Mouse (Mus musculus) hindbrain, embryonic 14.5 days (tissue): ENCODE data around the gene Medag. TPM values are rescaled to one million over a fixed set of nuclear protein-coding genes. Genes with fewer than 3 reads are reported as not detected.

Experiments used
- ATAC-seq: fragments of 200-750 bp; cut with Nextera tagmentation; 2 replicates; pipeline ENCODE4 v1.8.0; 2017; ENCODE audit warnings: moderate number of reproducible peaks, mild to moderate bottlenecking, moderate TSS enrichment, moderate library complexity; ENCODE audit not compliant: low FRiP score
- DNase-seq: peaks from one replicate; pipeline ENCODE4 v3.0.0-alpha.2; 2015; ENCODE audit warnings: low spot score
- H3K27ac ChIP-seq: fragments of 300-500 bp; sonication (generic); 2 replicates; pipeline ENCODE4 v1.5.1; 2014; ENCODE audit warnings: mild to moderate bottlenecking, moderate library complexity
- H3K27me3 ChIP-seq: fragments of 300-500 bp; sonication (generic); 2 replicates; pipeline ENCODE4 v1.6.1; 2014; ENCODE audit warnings: mild to moderate bottlenecking, low read length, mixed read lengths; ENCODE audit not compliant: control insufficient read depth, insufficient read depth
- H3K36me3 ChIP-seq: fragments of 300-500 bp; sonication (generic); replicated peaks from 2 replicates; pipeline ENCODE4 v1.6.1; 2014; ENCODE audit not compliant: control insufficient read depth, insufficient read depth
- H3K4me1 ChIP-seq: fragments of 300-500 bp; sonication (generic); replicated peaks from 2 replicates; pipeline ENCODE4 v1.6.1; 2014; ENCODE audit warnings: antibody characterized with exemption, low read length, mixed read lengths; ENCODE audit not compliant: control insufficient read depth, insufficient read depth
- H3K4me2 ChIP-seq: fragments of 300-500 bp; sonication (generic); replicated peaks from 2 replicates; pipeline ENCODE4 v1.6.1; 2014; ENCODE audit warnings: mild to moderate bottlenecking, moderate library complexity
- H3K4me3 ChIP-seq: fragments of 300-500 bp; sonication (generic); replicated peaks from 2 replicates; pipeline ENCODE4 v1.5.1; 2014; ENCODE audit warnings: mild to moderate bottlenecking, low read length
- H3K9ac ChIP-seq: fragments of 300-500 bp; sonication (generic); 2 replicates; pipeline ENCODE4 v1.6.1; 2014
- H3K9me3 ChIP-seq: fragments of 300-500 bp; sonication (generic); 2 replicates; pipeline ENCODE4 v1.6.1; 2016; ENCODE audit warnings: low read length; ENCODE audit not compliant: control insufficient read depth
- WGBS: fragments of 180-500 bp; shearing (Covaris S2); extraction: QIAGEN DNeasy Blood & Tissue Kit; methylation state at CpG from one replicate; pipeline ENCODE4 v1.1.7; 2014; 5-methylcytosine and 5-hydroxymethylcytosine counted together
- polyA plus RNA-seq: library from polyadenylated mRNA; unstranded; fragments of >200 nt; fragmentation: Nextera tagmentation; extraction: Ambion mirVana; gene quantifications from 2 replicates; pipeline ENCODE4 v1.2.1, GENCODE M21; 2014

The Medag gene
- polyA plus RNA-seq, 1 experiment from 2014 or later: 2.5 TPM

- Histone ChIP-seq H3K9ac (no peak overlapping the region), H3K4me3 (no peak overlapping the region), H3K36me3 (no peaks in the 10 kb centered on the region), H3K27me3 (no peaks in the 10 kb centered on the region), H3K27ac (no peak overlapping the region), H3K4me1 (no peaks in the 10 kb centered on the region), H3K4me2 (no peak overlapping the region), H3K9me3 (0 out of 2 replicates have a peak, but pooled peaks cover 5% of the 10 kb centered on the region)
- 81% methylated on average over 6 of the region's 6 CpGs for WGBS
- no peak for ATAC-seq
- no peak for DNase-seq
Observed at GRCm38 (mm10) chr5:149392420-149392988, 19.0 kb upstream of the Medag start.

- H3K36me3 ChIP-seq: no peaks in the 10 kb centered on the region
- no peak overlapping the region for H3K27ac ChIP-seq
- no peak overlapping the region for H3K4me2 ChIP-seq
- no peak for ATAC-seq
- WGBS: 93% methylated on average over 7 of the region's 7 CpGs
- no peak overlapping the region for H3K9ac ChIP-seq
- no peaks in the 10 kb centered on the region for H3K27me3 ChIP-seq
- H3K4me3 ChIP-seq: no peak overlapping the region
- DNase-seq: no peak
- H3K9me3 ChIP-seq: 0 out of 2 replicates have a peak, but pooled peaks cover 5% of the 10 kb centered on the region
- H3K4me1 ChIP-seq: no peaks in the 10 kb centered on the region
Observed at GRCm38 (mm10) chr5:149401446-149401975, 10.0 kb upstream of the Medag start.

GRCm38 (mm10) chr5:149402029-149402428 lies 9.5 kb upstream of the Medag start:
- no peak for ATAC-seq
- Histone ChIP-seq H3K9ac (no peak overlapping the region), H3K27ac (no peak overlapping the region), H3K4me3 (no peak overlapping the region), H3K4me1 (no peaks in the 10 kb centered on the region), H3K4me2 (no peak overlapping the region), H3K27me3 (no peaks in the 10 kb centered on the region), H3K9me3 (0 out of 2 replicates have a peak, but pooled peaks cover 5% of the 10 kb centered on the region), H3K36me3 (no peaks in the 10 kb centered on the region)
- WGBS: 91% methylated on average over 10 of the region's 10 CpGs
- DNase-seq: no peak

- Histone ChIP-seq H3K27me3 (no peaks in the 10 kb centered on the region), H3K9me3 (0 out of 2 replicates have a peak, but pooled peaks cover 5% of the 10 kb centered on the region), H3K36me3 (no peaks in the 10 kb centered on the region), H3K27ac (no peak overlapping the region), H3K4me1 (no peaks in the 10 kb centered on the region), H3K4me2 (no peak overlapping the region), H3K9ac (no peak overlapping the region), H3K4me3 (no peak overlapping the region)
- DNase-seq: no peak
- 67% methylated on average over 5 of the region's 5 CpGs for WGBS
- no peak for ATAC-seq
Observed at GRCm38 (mm10) chr5:149403386-149403785, 8.2 kb upstream of the Medag start.

- H3K4me1 ChIP-seq: no peaks in the 10 kb centered on the region
- no peaks in the 10 kb centered on the region for H3K27me3 ChIP-seq
- no peak for ATAC-seq
- no peak for DNase-seq
- WGBS: 83% methylated on average over 5 of the region's 5 CpGs
- H3K27ac ChIP-seq: no peak overlapping the region
- 0 out of 2 replicates have a peak, but pooled peaks cover 5% of the 10 kb centered on the region for H3K9me3 ChIP-seq
- no peaks in the 10 kb centered on the region for H3K36me3 ChIP-seq
- no peak overlapping the region for H3K9ac ChIP-seq
- no peak overlapping the region for H3K4me3 ChIP-seq
- H3K4me2 ChIP-seq: no peak overlapping the region
Observed at GRCm38 (mm10) chr5:149404710-149405109, 6.8 kb upstream of the Medag start.

GRCm38 (mm10) chr5:149406791-149407276 lies 4.7 kb upstream of the Medag start:
- ATAC-seq (no peak), DNase-seq (no peak)
- H3K4me1 ChIP-seq: peaks cover 11% of the 10 kb centered on the region
- no peak overlapping the region for H3K4me3 ChIP-seq
- no peak overlapping the region for H3K9ac ChIP-seq
- no peak overlapping the region for H3K4me2 ChIP-seq
- no peaks in the 10 kb centered on the region for H3K36me3 ChIP-seq
- no peak overlapping the region for H3K27ac ChIP-seq
- H3K27me3 ChIP-seq: 0 out of 2 replicates have a peak, but pooled peaks cover 2% of the 10 kb centered on the region
- 67% methylated on average over 8 of the region's 8 CpGs for WGBS
- 0 out of 2 replicates have a peak, but pooled peaks cover 5% of the 10 kb centered on the region for H3K9me3 ChIP-seq

- Histone ChIP-seq H3K27ac (no peak overlapping the region), H3K4me3 (no peak overlapping the region), H3K36me3 (no peaks in the 10 kb centered on the region), H3K9ac (no peak overlapping the region), H3K27me3 (0 out of 2 replicates have a peak, but pooled peaks cover 5% of the 10 kb centered on the region), H3K4me1 (peaks cover 17% of the 10 kb centered on the region), H3K9me3 (0 out of 2 replicates have a peak, but pooled peaks cover 2% of the 10 kb centered on the region), H3K4me2 (no peak overlapping the region)
- WGBS: 93% methylated on average over 3 of the region's 3 CpGs
- DNase-seq (no peak), ATAC-seq (no peak)
Observed at GRCm38 (mm10) chr5:149409502-149409901, 2.0 kb upstream of the Medag start.

GRCm38 (mm10) chr5:149412194-149412575 lies 636 bp downstream of the Medag start:
- Histone ChIP-seq H3K4me1 (peaks cover 17% of the 10 kb centered on the region), H3K36me3 (no peaks in the 10 kb centered on the region), H3K27ac (peak overlapping the region; percentile 55; the same call in 1 of the 2 replicates), H3K27me3 (0 out of 2 replicates have a peak, but pooled peaks cover 5% of the 10 kb centered on the region), H3K4me2 (peak overlapping the region; percentile 53), H3K4me3 (peak overlapping the region; percentile 24), H3K9me3 (no peaks in the 10 kb centered on the region), H3K9ac (peak overlapping the region; percentile 52)
- DNase-seq (no peak), ATAC-seq (0 out of 2 replicates have a peak, but pooled peaks have one; percentile 21)
- 30% methylated on average over 11 of the region's 11 CpGs for WGBS

- Histone ChIP-seq H3K27me3 (0 out of 2 replicates have a peak, but pooled peaks cover 5% of the 10 kb centered on the region), H3K9ac (no peak overlapping the region), H3K9me3 (no peaks in the 10 kb centered on the region), H3K27ac (no peak overlapping the region), H3K4me2 (peak overlapping the region; percentile 53; the same call in 1 of the 2 replicates), H3K36me3 (no peaks in the 10 kb centered on the region), H3K4me3 (no peak overlapping the region), H3K4me1 (peaks cover 17% of the 10 kb centered on the region)
- ATAC-seq (no peak), DNase-seq (no peak)
- 86% methylated on average over 10 of the region's 10 CpGs for WGBS
Observed at GRCm38 (mm10) chr5:149412671-149413070, 1.1 kb downstream of the Medag start.
